Comparison of ENCODE assay signal across 24 mouse cellular contexts in the genomic region with DNA sequence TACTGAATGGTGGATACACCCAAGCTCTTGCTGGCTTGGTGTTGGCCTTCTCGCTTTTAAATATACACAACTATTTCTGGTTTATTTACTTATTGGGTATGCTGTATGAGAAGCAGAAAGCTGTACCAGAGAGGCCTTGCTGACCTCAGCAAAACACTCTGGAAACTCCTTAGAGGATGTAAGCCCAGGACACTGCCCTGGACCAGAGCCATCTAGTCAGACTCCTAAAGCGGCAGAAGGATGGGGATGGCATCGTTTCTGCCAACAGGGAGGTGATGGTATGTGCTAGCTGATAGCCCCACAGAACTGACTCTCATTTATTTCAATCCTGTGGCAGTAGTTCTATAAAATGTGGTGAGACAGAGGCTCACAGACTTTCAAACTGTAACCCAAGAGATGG.
"Had no signal": no experiment of that assay in that cellular context is flagged by ENCODE, and none has a peak within 500 bp of the region (broad histone marks: within the 10 kb centered on the region; RNA-seq: fewer than 3 reads in every experiment).

No protein-coding gene starts in this region.

- ATAC-seq: hindbrain, embryonic 16.5 days; inflammation-experienced regulatory T-cells, adult 6 months; intestine, embryonic 15.5 days; intestine, postnatal 0 days had no signal

- H3K9ac ChIP-seq: heart, embryonic 12.5 days; hindbrain, embryonic 12.5 days; hindbrain, embryonic 14.5 days; intestine, embryonic 15.5 days; limb, embryonic 12.5 days had no signal

- DNase-seq: gastrocnemius, adult 2 months; gastrocnemius, postnatal 10 days; gastrocnemius, postnatal 25 days; heart, adult 18-20 months; heart, postnatal 10 days; heart, postnatal 4 days; kidney, adult 18-20 months; kidney, postnatal 10 days; kidney, postnatal 4 days; liver had no signal

- H3K36me3 ChIP-seq: heart, embryonic 10.5 days; heart, embryonic 12.5 days; hindbrain, embryonic 10.5 days; hindbrain, embryonic 12.5 days; intestine, embryonic 15.5 days; limb, embryonic 10.5 days; limb, embryonic 12.5 days had no signal

- H3K4me1 ChIP-seq: hindbrain, embryonic 10.5 days had no signal

- H3K27ac ChIP-seq: gastrocnemius, adult 2 months; heart, embryonic 10.5 days; hindbrain, embryonic 10.5 days; hindbrain, embryonic 12.5 days; hindbrain, embryonic 14.5 days; intestine, embryonic 15.5 days; layer of hippocampus, adult 2 months; left cerebral cortex, adult 2 months; limb, embryonic 10.5 days; limb, embryonic 12.5 days had no signal

- H3K27me3 ChIP-seq: heart, embryonic 12.5 days; hindbrain, embryonic 12.5 days; intestine, embryonic 15.5 days had no signal

- H3K9me3 ChIP-seq: heart, embryonic 10.5 days; heart, embryonic 12.5 days; hindbrain, embryonic 10.5 days; hindbrain, embryonic 12.5 days; intestine, embryonic 15.5 days; limb, embryonic 10.5 days; limb, embryonic 12.5 days had no signal

- H3K4me2 ChIP-seq: heart, embryonic 12.5 days; hindbrain, embryonic 12.5 days; hindbrain, embryonic 14.5 days; intestine, embryonic 15.5 days; limb, embryonic 12.5 days; liver, embryonic 11.5 days had no signal

- H3K4me3 ChIP-seq: gastrocnemius, adult 2 months; heart, embryonic 10.5 days; heart, embryonic 12.5 days; hindbrain, embryonic 10.5 days; hindbrain, embryonic 12.5 days; intestine, embryonic 15.5 days; layer of hippocampus, adult 2 months; left cerebral cortex, adult 2 months; limb, embryonic 10.5 days; limb, embryonic 12.5 days had no signal
